Mouse (Mus musculus) small intestine, adult 2 months (tissue): ENCODE results near the gene Rasgef1a.

Experiments used
- CTCF ChIP-seq: fragments of 200-500 bp; IDR thresholded peaks from 2 replicates; pipeline ENCODE4 v1.5.1; 2012; ENCODE audit warnings: low read depth, mild to moderate bottlenecking, control low read depth, inconsistent platforms, low read length, moderate library complexity, mixed read lengths; ENCODE audit not compliant: insufficient replicate concordance, insufficient read length; ENCODE audit errors: extremely low read depth
- POLR2A ChIP-seq: fragments of 200-500 bp; IDR thresholded peaks from 2 replicates; pipeline ENCODE4 v1.6.1; 2012; ENCODE audit warnings: low read depth, mild to moderate bottlenecking, control low read depth, inconsistent platforms, low read length, moderate library complexity

GRCm38 (mm10) chr6:118140961-118141360, 129.7 kb downstream of the Rasgef1a start:
- no peak for TF ChIP-seq POLR2A
- TF ChIP-seq CTCF: no peak
